Comparison of ENCODE assay signal across 8 mouse cellular contexts in genomic region chr9:78846110-78846509, GRCm38 (mm10).
DNase-seq lines count a peak whose midpoint lies in the region; ATAC-seq and TF ChIP-seq lines count a peak whose summit lies in the region.

No protein-coding gene starts in this region.

- WGBS in forebrain, embryonic 10.5 days, result 37% methylated on average over 7 of the region's 7 CpGs
- WGBS in hindbrain, embryonic 16.5 days, result 32% methylated on average over 7 of the region's 7 CpGs

- TF ChIP-seq POLR2A in bone marrow macrophage, adult 2 months (IDR thresholded peaks at IDR 0.05; ENCODE audit: borderline replicate concordance, low read depth, low read length), result no peak

- no peak overlapping the region; the same call in 1 of the 2 replicates for H3K9ac ChIP-seq in hindbrain, embryonic 16.5 days (ENCODE audit: low read depth, low read length)

- peak; percentile 79 for ATAC-seq in hindbrain, embryonic 16.5 days
- ATAC-seq in activated CD4-positive, CD25-positive, alpha-beta regulatory T cell, adult 4 months, result no peak
- ATAC-seq in inflammation-experienced regulatory T-cells, adult 6 months, result no peak

- peak; percentile 1 for DNase-seq in 3134 (ENCODE audit: extremely low read depth, insufficient read length, low spot score)
- DNase-seq in forebrain, embryonic 10.5 days (ENCODE audit: extremely low spot score, low spot score), result no peak
- DNase-seq in layer of hippocampus, adult 9-10 months (ENCODE audit: low spot score), result no peak
- no peak for DNase-seq in frontal cortex, postnatal 14 days (ENCODE audit: low spot score in 2 of 2)

- no peaks in the 10 kb centered on the region for H3K36me3 ChIP-seq in forebrain, embryonic 10.5 days (replicated peaks)
- H3K36me3 ChIP-seq in hindbrain, embryonic 16.5 days (ENCODE audit: control insufficient read depth, insufficient read depth, low read length), result no peaks in the 10 kb centered on the region

- H3K27me3 ChIP-seq in forebrain, embryonic 10.5 days (ENCODE audit: poor library complexity, severe bottlenecking), result no peaks in the 10 kb centered on the region
- H3K27me3 ChIP-seq in hindbrain, embryonic 16.5 days (replicated peaks; ENCODE audit: control insufficient read depth, insufficient read depth, low read length), result no peaks in the 10 kb centered on the region

- peak overlapping the region; percentile 63 for H3K27ac ChIP-seq in bone marrow macrophage, adult 2 months (ENCODE audit: insufficient read depth, low read depth, low read length)
- peak overlapping the region; percentile 66; the same call in 1 of the 2 replicates for H3K27ac ChIP-seq in forebrain, embryonic 10.5 days
- peak overlapping the region; percentile 34; the same call in 1 of the 2 replicates for H3K27ac ChIP-seq in hindbrain, embryonic 16.5 days (ENCODE audit: low read depth, low read length)

- H3K9me3 ChIP-seq in forebrain, embryonic 10.5 days, result no peaks in the 10 kb centered on the region
- no peaks in the 10 kb centered on the region for H3K9me3 ChIP-seq in hindbrain, embryonic 16.5 days (ENCODE audit: control insufficient read depth, low read length)

- no peak for TF ChIP-seq CTCF in bone marrow macrophage, adult 2 months (IDR thresholded peaks at IDR 0.05; ENCODE audit: low read depth, low read length)

- H3K4me3 ChIP-seq in bone marrow macrophage, adult 2 months (ENCODE audit: insufficient read depth, low read length), result peak overlapping the region; percentile 23; the same call in 1 of the 2 replicates
- H3K4me3 ChIP-seq in forebrain, embryonic 10.5 days, result no peak overlapping the region
- no peak overlapping the region for H3K4me3 ChIP-seq in hindbrain, embryonic 16.5 days (ENCODE audit: low read length)

- H3K4me1 ChIP-seq in bone marrow macrophage, adult 2 months (ENCODE audit: control insufficient read depth, insufficient read depth, low read length), result peaks cover 2% of the 10 kb centered on the region; the same call in 1 of the 2 replicates
- H3K4me1 ChIP-seq in forebrain, embryonic 10.5 days, result peaks cover 12% of the 10 kb centered on the region
- no peaks in the 10 kb centered on the region for H3K4me1 ChIP-seq in hindbrain, embryonic 16.5 days (ENCODE audit: control insufficient read depth, insufficient read depth, low read depth, low read length)

- H3K4me2 ChIP-seq in hindbrain, embryonic 16.5 days (ENCODE audit: low read length), result peak overlapping the region; percentile 42
